Mouse (Mus musculus) spleen, adult 12 weeks (tissue): ENCODE data around the gene Olfr1500.
"Not testable (repeated sequence)": the region's sequence is repeated elsewhere in the genome, so short reads cannot be mapped to it uniquely, and the experiment has no call there.

ENCODE experiments used
- DNase-seq: peaks from one replicate; pipeline ENCODE4 v3.0.0; 2022; ENCODE audit warnings: low spot score

The Olfr1500 gene

DNA sequence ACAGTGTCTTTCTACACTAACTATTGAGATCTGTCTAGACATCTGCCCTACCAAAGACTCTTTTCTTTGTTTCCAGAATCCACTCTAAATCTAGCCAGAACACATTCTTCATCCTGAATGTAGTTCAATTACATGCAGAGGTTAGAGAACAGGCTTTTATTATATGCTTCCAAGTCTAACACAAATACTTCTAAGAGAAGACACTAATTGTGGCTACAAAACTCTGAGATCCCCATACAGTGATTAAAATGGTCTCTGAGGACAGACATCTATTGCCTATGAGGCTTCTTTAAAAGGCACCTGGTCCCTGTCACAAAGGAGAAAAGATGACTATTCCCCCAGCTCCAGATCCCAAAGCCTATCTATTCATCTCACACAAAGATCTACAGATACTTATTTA lies at the start of gene Olfr1500:
Gene Olfr1500 (minus strand): TSS at position 101 of the 400 bp plus-strand sequence.
- no peak for DNase-seq

DNA sequence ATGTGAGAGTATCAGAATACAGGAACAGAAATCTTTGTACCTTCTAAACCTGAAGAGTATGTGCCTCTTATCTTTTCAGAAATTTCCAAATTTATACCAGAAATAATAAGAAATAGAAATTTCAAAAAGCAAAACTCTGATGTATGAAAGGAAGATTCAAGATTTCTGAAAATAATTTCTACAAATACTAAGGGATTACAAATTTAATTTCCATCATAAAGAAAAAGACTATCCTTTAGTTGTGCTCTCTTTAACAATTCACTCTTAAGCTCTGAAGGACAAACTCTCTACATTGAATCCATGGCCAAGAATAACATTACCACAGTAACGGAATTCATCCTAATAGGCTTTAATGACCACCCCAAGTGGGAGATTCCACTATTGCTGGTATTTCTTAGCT lies 31.2 kb upstream of the Olfr1500 start, which contains the start of gene Olfr1502:
Gene Olfr1502 (plus strand): TSS at position 301 of the 400 bp plus-strand sequence.
- DNase-seq: no peak

DNA sequence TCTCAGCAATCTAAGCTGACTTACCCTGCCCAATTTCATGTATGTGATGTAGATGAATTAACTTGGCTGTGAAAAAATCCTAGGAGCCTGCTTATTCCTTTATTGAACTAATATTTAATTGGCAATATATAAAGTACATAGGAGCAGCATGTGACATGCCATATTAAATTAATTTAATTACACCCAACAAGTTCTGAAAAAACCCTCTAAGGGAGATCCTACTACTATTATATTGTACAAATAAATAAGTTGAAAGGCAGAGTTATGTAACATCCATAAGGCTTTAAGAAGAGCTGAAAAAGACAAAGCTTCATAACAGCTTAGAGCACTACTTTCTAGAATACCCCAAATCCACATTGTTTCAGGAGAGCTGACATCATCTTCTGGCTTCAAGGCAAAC lies 20.3 kb upstream of the Olfr1500 start, which contains the start of gene Olfr1501:
Gene Olfr1501 (minus strand): TSS at position 101 of the 400 bp plus-strand sequence.
- not testable (repeated sequence) for DNase-seq

DNA sequence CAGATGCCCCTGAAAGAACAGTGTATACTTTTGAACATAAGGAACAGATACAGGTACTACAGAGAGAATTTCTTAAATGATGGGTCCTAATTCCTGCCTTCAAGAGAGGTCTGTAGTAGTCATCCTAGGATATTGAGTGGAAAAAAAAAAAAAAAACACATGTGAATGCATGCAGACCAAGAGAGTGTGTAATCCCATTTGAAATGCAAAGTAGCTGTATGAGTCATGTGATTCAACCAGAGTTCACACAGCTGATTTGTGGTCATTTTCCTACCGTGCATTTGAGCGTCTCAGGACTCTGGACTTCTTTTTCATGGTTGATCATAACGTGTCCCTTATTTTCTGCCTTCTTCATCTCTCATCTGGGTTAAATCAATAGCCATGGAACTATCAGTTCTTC lies 1.8 kb downstream of the Olfr1500 start:
- DNase-seq: no peak

DNA sequence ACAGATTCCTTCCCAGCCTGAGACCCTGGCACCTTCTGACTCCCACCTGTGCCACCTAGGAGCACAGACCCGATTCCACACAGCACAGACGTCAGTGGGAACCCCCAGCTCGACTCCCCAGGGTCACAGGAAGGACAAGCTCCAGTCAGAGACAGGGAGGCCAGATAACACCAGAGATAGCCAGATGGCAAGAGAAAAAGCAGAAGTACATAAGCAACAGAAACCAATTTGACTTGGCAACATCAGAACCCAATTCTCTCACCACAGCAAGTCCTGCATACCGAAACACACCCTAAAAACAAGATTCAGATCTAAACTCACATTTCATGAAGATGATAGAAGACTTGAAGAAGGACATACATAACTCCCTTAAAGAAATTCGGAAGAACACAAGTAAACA lies 9.4 kb downstream of the Olfr1500 start:
- DNase-seq: no peak

DNA sequence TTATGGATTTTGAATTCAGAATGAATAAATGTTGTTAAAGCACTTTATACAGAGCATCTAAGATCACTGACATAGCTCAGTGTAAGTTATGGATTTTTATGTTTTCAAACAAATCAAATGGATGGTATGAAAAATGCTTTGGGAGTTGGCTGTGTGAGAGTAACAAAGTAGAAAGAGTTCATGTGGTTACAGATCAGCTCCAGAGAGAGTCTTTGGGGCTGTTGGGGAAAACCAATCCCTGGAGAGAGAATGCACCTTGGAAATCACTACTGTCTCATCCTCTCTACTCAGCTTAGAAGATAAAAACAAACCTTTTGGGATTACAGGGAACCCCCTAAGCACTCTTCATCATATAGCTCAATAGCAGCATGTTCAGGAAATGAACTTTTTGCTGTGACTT lies 10.9 kb downstream of the Olfr1500 start, which contains the start of gene Olfr1499:
Gene Olfr1499 (minus strand): TSS at position 101 of the 400 bp plus-strand sequence.
- DNase-seq: no peak

DNA sequence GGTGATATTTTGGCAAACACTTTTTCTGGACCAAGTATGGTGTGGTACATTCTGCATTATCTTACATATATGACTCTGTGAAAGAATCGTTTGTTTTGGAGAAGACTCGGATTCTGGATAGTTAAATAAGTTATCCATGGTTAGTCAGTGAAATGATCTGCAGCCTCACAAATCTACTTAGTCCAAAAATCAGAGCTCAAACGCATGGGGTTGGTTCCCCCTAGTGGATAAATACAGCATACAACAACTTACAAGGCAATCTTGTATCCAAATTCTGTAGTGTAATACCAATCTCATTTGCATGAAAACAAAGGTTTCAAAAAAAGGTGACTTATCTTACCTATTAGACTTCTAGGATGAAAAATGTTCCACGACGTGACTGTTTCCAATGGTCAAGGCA lies 11.5 kb downstream of the Olfr1500 start:
- no peak for DNase-seq

DNA sequence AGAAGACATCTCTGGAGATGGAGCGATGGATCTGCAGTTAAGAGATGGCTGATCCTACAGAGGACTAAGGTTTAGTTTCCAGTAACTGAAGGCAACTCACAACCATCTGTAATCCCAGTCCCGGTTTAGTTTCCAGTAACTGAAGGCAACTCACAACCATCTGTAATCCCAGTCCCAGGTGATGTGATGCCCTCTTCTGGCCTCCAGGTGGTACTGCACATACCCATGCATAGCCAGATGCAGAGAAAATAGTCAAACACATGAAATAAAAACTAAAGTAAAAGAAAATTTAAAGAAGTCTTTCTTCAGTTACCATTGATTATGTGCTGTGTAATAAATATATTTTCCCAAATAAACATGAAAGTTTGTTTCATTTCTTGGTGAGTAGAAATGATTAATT lies 17.5 kb downstream of the Olfr1500 start:
- no peak for DNase-seq

DNA sequence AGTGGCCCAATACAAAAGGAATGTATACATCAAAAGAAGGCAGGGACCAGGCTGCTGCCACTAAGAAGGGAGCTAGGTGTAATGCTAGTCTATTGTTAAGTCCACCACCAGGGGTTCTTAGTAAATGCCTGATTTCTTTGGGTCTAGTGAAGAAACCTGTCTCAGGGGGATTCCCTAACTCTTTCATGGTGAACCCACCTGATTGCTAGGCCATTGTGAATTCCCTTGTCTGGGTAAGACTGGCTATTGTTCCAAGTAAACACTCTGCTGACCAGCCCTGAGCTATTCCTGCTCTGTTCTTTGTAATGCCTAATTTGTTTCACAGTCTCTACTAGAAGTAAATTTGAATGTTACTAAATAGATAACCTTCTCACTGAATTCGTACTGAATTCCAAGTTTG lies 24.8 kb downstream of the Olfr1500 start:
- DNase-seq: not testable (repeated sequence)

DNA sequence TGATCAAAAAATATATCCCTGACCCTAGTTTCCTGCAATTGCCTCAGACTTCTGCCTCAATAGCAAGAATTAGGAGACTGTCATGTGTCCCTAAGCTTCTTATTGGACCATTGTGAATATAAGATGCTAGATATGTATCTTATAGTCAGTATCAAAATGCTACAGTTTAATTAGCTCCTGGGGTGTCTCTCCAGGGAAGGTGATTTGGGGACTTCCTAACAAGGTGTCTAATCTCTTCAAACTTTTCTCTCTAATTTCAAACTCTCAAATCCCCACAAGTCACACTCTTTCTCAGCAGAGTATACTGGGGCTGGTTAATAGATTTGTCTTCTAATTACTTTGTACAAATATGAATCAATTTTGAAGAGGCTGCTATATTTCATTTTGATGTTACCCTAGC lies 32.2 kb downstream of the Olfr1500 start, which contains the start of gene Olfr1497:
Gene Olfr1497 (minus strand): TSS at position 101 of the 400 bp plus-strand sequence.
- DNase-seq: no peak

DNA sequence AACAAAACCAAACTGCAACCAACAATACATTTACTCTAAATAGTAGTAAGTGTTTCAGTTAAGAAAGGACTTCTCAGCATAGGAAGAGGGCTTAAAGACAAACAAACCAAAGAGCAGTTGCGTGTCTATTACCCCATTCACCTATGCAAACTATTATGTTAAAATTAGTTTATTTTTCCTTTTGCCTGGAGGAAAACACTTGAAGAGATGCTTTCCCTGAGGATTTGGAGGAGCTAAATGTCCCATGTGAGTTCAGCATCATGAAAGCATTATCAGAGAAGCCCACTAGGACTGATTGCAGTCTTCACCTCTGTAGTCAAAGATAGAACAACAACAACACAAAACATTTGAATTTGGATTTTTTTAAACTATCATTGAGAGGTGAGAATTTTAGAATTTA lies 52.7 kb downstream of the Olfr1500 start, which contains the start of gene Olfr1496:
Gene Olfr1496 (plus strand): TSS at position 301 of the 400 bp plus-strand sequence.
- DNase-seq: no peak
